Mouse (Mus musculus) CD4-positive helper T cell, adult 2 months (primary cell): ENCODE data around the gene Sis.

Experiments used
- DNase-seq: peaks from one replicate; pipeline ENCODE4 v3.0.0-alpha.2; 2012; ENCODE audit warnings: low read depth, missing footprints, low spot score

Gene Sis

DNA sequence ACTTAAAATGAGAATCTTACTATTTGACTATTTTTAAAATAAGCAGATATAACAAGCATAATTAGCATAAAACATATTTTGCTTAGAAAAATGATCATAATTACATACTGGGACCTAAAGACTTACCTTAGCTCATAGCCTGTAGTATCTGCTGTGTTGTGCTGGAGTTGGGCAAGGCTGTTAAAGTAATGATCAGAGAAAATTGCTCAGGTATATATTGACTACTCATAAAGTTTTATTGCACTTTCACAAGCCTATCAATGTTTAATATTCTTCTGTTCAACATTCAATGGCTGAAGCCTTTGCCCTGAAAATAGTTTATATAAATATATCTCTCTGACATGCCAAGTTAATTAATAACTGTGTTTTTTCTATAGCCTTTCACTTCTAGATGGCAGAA is at the start of gene Sis:
Sis (minus strand) TSS at position 189 of the 400 bp plus-strand sequence.
- no peak for DNase-seq

DNA sequence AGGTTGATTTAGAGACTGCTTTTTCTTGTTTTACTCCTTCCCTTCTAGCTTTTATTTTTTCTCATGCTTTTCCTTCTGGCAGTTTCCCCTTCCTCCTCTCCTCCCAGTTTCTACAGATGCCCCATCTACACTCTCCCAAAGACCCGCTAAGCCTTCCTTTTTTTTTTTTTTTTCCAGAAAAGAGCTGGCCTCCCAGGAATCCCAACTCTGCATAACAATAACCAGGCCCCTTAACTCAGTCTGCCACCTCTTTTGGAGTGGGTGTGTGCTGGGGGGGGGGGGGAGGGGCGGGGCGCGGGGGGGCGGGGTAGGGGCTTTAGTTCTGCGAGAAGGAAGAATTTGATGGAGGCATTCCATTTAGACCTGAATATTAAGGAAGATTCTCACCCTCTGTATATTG is 38.4 kb upstream of the Sis start:
- no peak for DNase-seq

DNA sequence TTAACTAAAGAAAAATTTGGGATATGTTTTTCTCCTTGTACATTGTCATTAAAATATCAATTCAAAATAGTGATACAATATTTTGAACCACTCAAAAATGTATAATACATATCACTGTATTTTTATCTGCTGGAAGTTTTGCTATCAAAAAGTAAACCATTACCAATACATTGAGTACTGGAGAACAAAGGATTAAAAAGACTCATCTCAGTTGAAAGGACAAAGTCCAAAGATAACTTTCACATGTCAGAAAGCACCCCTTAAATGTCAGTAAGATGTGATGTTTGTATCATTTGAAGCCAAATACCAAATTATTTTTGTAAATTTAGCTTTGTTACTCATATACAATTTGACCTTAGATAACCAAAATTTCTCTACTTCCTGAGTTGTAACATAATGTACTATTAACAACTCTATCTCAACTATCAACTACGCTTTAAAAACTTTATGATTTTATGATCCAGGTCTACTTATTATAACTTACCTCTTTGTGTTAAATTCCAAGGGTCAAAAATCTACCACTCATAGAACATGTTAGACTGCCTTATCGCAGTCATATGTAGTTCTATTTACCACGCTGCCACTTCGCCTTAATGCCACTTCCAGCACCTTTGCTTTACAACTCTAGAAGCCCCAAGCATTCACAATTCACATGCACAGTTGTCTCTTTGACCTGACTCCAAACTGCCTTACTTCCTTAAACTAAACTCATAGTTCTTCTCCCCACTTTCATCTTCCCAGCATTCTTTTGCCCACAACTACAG is 35.5 kb upstream of the Sis start:
- no peak for DNase-seq

DNA sequence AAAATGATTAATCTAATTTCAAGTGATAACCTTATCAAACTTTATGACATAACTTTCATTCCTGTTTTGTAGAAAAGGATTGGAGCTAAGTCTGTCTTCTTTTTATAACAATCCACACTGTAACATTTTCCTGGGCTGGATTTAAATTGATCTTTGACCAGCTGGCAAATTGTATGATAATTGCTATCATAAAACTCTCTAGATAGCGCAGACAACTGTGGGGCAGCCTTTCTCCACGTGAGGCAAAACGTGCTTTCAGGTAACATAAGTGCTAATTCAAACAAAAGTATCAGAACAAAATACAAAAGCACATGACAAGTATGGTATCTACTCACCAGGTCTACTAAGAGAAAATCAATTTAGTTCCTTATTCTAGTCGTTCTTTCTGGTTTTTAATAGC is 29.9 kb upstream of the Sis start:
- no peak for DNase-seq

DNA sequence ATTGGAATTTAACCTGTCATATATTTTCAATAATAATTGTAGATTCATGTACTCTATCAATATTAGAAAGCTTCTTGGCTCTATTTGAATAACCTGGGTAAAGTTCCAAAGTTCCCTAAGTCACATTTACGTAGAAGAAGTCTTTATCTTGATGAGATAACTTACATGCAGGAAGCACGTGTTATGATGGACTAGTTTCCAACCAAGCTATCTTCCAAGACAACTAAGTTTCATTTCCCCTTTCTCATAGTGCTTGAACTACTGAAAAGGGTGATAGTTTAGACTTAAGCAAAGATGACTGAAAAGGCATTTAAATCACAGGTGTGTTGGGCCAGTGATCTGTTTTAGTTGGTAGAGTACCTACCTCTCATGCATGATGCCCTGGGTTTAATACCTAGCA is 23.3 kb upstream of the Sis start:
- no peak for DNase-seq

DNA sequence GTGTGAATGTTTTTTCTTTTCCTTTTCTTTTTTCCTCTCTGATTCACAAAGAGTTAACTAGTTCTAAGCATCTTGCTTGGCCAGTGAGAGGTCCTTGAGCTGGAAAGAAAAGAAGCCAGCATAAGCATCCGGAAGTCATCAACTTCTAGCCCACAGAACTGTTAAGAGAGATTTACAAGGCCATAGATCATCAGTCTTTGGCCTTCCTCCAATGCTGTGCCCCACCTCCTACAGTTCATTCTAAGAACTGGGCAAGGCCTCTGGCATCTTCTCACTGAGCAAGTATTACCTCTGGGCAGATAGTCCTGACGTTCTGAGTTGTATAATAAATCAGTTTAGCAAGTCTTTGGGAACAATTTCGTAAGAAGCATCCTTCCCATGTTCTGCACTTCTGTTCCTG is 8.9 kb upstream of the Sis start:
- no peak for DNase-seq

DNA sequence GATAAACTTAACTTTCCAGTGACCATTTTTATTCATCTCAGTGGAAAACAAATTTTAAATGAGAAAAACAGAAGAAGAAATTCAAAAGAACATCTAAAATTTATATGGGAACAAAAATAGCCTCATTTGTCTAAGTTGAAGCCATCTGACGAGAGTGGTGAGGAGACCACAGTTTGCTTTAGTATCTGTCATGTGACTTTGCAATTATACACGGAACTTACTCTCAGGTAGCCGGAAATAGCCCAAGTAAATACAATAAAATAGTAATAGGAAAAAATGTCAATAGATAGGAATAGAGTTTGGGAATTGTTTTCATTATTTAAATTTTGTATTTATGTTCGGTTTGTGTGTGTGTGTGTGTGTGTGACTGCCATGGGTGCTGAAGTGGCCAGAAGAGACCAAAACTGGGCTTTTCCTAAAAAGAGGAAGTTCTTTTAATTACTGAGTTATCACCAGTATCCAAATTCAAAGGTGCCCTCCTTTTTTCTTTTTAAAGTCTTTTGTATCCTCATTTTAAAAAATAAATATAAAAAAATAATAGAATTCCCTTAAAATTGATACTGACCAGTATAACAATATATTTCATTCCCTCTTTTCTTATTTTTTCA is 48.6 kb downstream of the Sis start:
- no peak for DNase-seq

DNA sequence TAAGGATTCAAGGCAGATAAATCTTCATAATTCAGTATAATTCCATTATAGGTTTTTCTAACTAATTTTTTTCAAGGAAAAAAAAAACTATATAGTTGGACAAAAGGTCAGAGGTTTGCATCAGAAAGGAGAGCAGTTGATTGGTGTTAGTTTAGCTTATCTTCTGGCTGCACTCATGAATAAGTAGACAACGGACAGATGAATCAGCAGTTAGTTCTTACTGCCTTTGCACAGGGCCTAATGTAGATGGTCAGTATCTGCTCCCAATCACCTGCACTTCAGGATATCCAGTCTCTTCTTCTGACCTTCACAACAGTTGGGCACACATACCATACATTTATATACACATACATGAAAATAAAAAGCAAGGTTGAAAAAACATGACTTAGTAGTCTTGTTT is 85.2 kb downstream of the Sis start:
- no peak for DNase-seq

DNA sequence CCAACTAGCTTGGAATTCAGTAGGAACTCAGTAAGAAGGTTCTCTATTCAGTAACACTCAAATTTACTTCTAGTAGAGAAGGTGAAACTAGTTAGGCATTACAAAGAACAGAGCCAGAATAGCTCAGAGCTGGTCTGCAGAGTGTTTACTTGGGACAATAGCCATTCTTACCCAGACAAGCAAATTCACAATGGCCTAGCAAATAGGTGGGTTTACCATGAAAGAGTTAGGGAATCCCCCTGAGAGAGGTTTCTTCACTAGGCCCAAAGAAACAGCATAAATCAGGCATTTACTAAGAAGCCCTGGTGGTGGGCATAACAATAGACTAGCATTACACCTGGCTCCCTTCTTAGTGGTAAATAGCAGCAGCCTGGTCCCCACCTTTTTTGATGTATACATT is 99.5 kb downstream of the Sis start:
- no peak for DNase-seq

DNA sequence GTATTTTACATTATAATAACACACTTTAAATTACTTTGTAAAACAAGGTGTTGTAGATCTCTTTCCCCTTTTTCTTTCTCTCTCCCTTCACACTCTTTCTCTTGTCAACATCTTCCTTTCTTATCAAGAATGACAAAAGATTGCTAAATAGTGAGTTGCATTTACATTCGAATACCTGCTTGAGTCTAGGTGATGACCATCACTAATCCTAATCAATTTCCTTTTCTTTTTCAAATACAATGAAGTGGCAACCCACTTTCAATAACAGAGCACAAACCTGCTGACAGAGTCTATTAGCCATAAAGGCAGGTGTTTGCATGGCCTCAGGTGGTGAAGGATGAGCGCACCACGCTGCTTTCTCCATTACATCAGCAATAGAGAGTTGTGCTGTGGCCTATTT is 108.9 kb downstream of the Sis start:
- no peak for DNase-seq

DNA sequence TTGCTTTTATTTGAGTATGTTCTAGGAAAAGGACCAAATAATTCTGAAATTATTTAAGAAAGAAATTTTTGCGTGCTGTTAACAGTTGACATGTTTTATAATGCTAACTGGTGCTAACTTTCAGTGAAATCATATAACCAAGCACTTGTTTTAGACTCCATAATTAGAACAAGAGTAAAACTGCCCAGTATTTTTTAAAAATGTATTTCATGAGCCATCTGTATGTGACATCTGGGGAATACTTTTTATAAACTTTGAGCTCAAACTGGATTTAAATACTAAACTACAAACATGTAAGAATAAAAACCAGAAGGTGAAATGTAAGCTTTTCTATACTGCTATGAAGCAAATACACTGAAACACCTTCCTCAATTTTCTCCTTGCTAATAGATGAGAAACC is 112.3 kb downstream of the Sis start:
- DNase-seq = no peak

DNA sequence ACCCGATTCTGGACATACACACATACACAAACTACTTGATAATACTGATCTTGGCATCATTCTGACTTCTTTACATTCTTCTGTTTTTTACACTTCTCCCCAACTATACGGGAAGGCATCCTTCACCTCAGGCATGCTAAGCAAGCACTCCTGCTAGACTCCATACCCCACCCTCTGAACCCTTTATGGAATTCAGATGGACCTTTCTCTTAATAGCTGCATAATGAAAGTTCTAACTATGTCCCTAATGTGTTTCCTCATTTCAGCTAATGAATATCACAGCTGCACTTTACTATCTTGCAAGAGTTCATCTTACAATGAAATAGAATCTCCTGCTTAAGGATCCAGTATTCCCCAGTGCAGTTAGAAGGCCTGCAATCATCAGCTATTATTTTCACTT is 127.0 kb downstream of the Sis start:
- no peak for DNase-seq
